In genomic region chr10:33950803-33951583, GRCm38 (mm10) we compare ENCODE assay signal across 8 mouse cellular contexts. TPM values are rescaled to one million over a fixed set of nuclear protein-coding genes. Genes with fewer than 3 reads are reported as not detected.
DNase-seq lines count a peak whose midpoint lies in the region; ATAC-seq lines count a peak whose summit lies in the region.

Gene Zup1 (minus strand): TSS chr10:33951269.

- WGBS in heart, embryonic 13.5 days = 3% methylated on average over 42 of the region's 42 CpGs
- 4% methylated on average over 42 of the region's 42 CpGs for whole genome bisulfite sequencing in liver, embryonic 12.5 days (ENCODE audit: insufficient replicate concordance)
- WGBS in stomach, embryonic 15.5 days = 2% methylated on average over 42 of the region's 42 CpGs

- H3K4me3 ChIP-seq in brown adipose tissue, adult 24 weeks (ENCODE audit: insufficient read depth, low read depth, low read length) = peak within 1 kb of the TSS; percentile 97
- peak within 1 kb of the TSS; percentile 92 for H3K4me3 ChIP-seq in heart, embryonic 13.5 days
- peak within 1 kb of the TSS; percentile 84 for H3K4me3 ChIP-seq in liver, embryonic 12.5 days
- peak within 1 kb of the TSS; percentile 71 for H3K4me3 ChIP-seq in stomach, embryonic 15.5 days (replicated peaks)

- H3K4me2 ChIP-seq in heart, embryonic 13.5 days = peak within 1 kb of the TSS; percentile 68
- peak within 1 kb of the TSS; percentile 76 for H3K4me2 ChIP-seq in liver, embryonic 12.5 days
- peak within 1 kb of the TSS; percentile 57 for H3K4me2 ChIP-seq in stomach, embryonic 15.5 days

- H3K9ac ChIP-seq in heart, embryonic 13.5 days = peak within 1 kb of the TSS; percentile 99
- H3K9ac ChIP-seq in liver, embryonic 12.5 days = peak within 1 kb of the TSS; percentile 84
- peak within 1 kb of the TSS; percentile 86 for H3K9ac ChIP-seq in stomach, embryonic 15.5 days

- H3K27me3 ChIP-seq in heart, embryonic 13.5 days (replicated peaks) = no peaks in the 10 kb centered on the region
- H3K27me3 ChIP-seq in liver, embryonic 12.5 days (replicated peaks) = no peaks in the 10 kb centered on the region
- H3K27me3 ChIP-seq in stomach, embryonic 15.5 days (replicated peaks) = no peaks in the 10 kb centered on the region

- no peaks in the 10 kb centered on the region for H3K9me3 ChIP-seq in heart, embryonic 13.5 days
- no peaks in the 10 kb centered on the region for H3K9me3 ChIP-seq in liver, embryonic 12.5 days (replicated peaks)
- H3K9me3 ChIP-seq in stomach, embryonic 15.5 days = no peaks in the 10 kb centered on the region

- peak; percentile 70 for ATAC-seq in heart, embryonic 13.5 days (ENCODE audit: extremely low read depth, insufficient number of reproducible peaks, low FRiP score, low TSS enrichment)
- peak; percentile 97 for ATAC-seq in liver, embryonic 12.5 days
- peak; percentile 97 for ATAC-seq in stomach, embryonic 15.5 days (ENCODE audit: insufficient read depth, low FRiP score, low read depth)

- H3K27ac ChIP-seq in brown adipose tissue, adult 24 weeks (replicated peaks; ENCODE audit: low read depth, low read length) = peak within 1 kb of the TSS; percentile 69
- peak within 1 kb of the TSS; percentile 89 for H3K27ac ChIP-seq in heart, embryonic 13.5 days (replicated peaks)
- peak within 1 kb of the TSS; percentile 86 for H3K27ac ChIP-seq in liver, embryonic 12.5 days
- peak within 1 kb of the TSS; percentile 85 for H3K27ac ChIP-seq in stomach, embryonic 15.5 days

- DNase-seq in CD4-positive, CD25-positive, alpha-beta regulatory T cell, adult 2 months (ENCODE audit: low read depth, low spot score) = peak; percentile 94
- DNase-seq in fat pad, adult 2 months (ENCODE audit: extremely low read depth, low read depth, low spot score) = peak; percentile 19
- peak; percentile 91 for DNase-seq in kidney, postnatal 10 days
- DNase-seq in natural killer cell, adult 2 months (ENCODE audit: low spot score in 2 of 2) = peak; percentile 87

- no peaks in the 10 kb centered on the region for H3K4me1 ChIP-seq in brown adipose tissue, adult 24 weeks (ENCODE audit: control insufficient read depth, insufficient read depth, insufficient read length, low read length)
- H3K4me1 ChIP-seq in heart, embryonic 13.5 days = peaks cover 17% of the 10 kb centered on the region
- H3K4me1 ChIP-seq in liver, embryonic 12.5 days = peaks cover 13% of the 10 kb centered on the region
- H3K4me1 ChIP-seq in stomach, embryonic 15.5 days = no peaks in the 10 kb centered on the region

- H3K36me3 ChIP-seq in heart, embryonic 13.5 days = peaks cover 19% of the 10 kb centered on the region
- H3K36me3 ChIP-seq in liver, embryonic 12.5 days = peaks cover 17% of the 10 kb centered on the region
- H3K36me3 ChIP-seq in stomach, embryonic 15.5 days = no peaks in the 10 kb centered on the region

RNA-seq across cellular contexts. Expression of gene Zup1, which starts in this region (rescaled TPM):
- 6.1 and 7.4 TPM in 2 replicates for polyA plus RNA-seq in brown adipose tissue, adult 24 weeks (2012; ENCODE audit: insufficient read depth, insufficient read length, missing spikeins)
- 11.6 and 12.8 TPM in 2 replicates for polyA plus RNA-seq in heart, embryonic 13.5 days (2015; fragmentation: Nextera tagmentation; extraction: Ambion mirVana)
- polyA plus RNA-seq in liver, embryonic 12.5 days (2016; fragmentation: Nextera tagmentation; extraction: Ambion mirVana) = 9.6 and 10.4 TPM in 2 replicates
- 16.6 and 18.6 TPM in 2 replicates for polyA plus RNA-seq in stomach, embryonic 15.5 days (2015; fragmentation: Nextera tagmentation; extraction: Ambion mirVana)

Comparison
In these comparisons a context has a peak if more than half of its experiments do, and no peak if none do; other contexts are left out.
1. Peak in every context shown above with its lines: DNase-seq, ATAC-seq, H3K4me3 ChIP-seq and H3K27ac ChIP-seq.
2. DNase-seq: peak in every context shown above with its lines; median percentile 94 in CD4-positive, CD25-positive, alpha-beta regulatory T cell, adult 2 months; 91 in kidney, postnatal 10 days; 87 in natural killer cell, adult 2 months; 19 in fat pad, adult 2 months.